Mouse (Mus musculus) lung, adult 2 months (tissue): Measurements from ENCODE around the gene Pde4d.

Source experiments
- CTCF ChIP-seq: fragments of 200-500 bp; IDR thresholded peaks from 2 replicates; pipeline ENCODE4 v1.5.1; 2011; ENCODE audit warnings: mild to moderate bottlenecking, low read length, control low read depth; ENCODE audit not compliant: insufficient read depth
- POLR2A ChIP-seq: fragments of 200-500 bp; IDR thresholded peaks from 2 replicates; pipeline ENCODE4 v1.6.1; 2011; ENCODE audit warnings: low read depth, mild to moderate bottlenecking, control low read depth, low read length, borderline replicate concordance; ENCODE audit errors: extremely low read depth

- TF ChIP-seq POLR2A (no peak), CTCF (no peak)
Observed at GRCm38 (mm10) chr13:109068258-109069219, 618.8 kb downstream of the Pde4d start.
